ENCODE assay signal across 7 mouse cellular contexts in the genomic region with DNA sequence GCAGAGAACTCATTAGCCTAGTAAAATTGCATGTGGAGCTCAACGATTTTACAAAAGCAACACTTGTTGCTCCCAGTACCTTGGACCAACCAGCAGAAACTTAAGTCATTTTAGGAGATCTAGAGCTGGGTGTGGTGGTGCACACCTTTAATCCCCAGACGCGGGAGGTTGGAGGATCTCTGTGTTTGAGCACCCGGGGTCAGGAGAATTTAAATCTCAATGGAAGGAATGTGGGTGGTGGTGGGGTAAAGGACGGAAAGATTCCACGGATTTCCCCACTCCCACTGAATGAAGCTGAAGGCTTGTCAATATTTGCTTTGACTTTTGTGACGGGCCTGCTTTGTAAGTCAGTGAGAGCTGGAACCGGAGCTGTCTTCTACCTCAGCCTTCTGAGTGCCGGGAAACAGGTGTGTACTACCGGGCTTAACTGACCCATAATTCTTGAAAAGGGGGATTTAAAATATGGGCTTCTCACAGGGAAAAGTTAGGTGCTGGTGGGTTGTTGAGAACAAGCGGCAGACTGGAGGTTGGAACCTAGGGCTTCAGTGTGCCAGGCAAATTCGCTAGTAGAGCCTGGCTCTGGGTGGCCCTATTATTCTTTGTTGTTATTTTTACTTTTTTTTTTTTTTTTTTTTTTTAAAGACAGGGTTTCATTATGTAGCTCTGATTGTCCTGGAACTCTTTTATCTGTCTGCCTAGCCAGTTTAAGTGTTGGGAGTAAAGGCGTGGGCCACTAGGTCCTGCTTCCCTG. TPM values are rescaled to one million over a fixed set of nuclear protein-coding genes. Genes with fewer than 3 reads are reported as not detected.
A peak's percentile ranks its signal among the peaks of the same experiment; 100 is the strongest.
DNase-seq lines count a peak whose midpoint lies in the region; ATAC-seq lines count a peak whose summit lies in the region.

No protein-coding gene starts in this region.

- 48% methylated on average over 13 of the region's 13 CpGs for WGBS in lung, embryonic 16.5 days
- 21% methylated on average over 13 of the region's 13 CpGs for WGBS in forebrain, embryonic 14.5 days
- 71% methylated on average over 13 of the region's 13 CpGs for WGBS in liver, embryonic 15.5 days (ENCODE audit: insufficient replicate concordance)

- peak overlapping the region; percentile 74; the same call in 1 of the 2 replicates for H3K4me2 ChIP-seq in lung, embryonic 16.5 days (ENCODE audit: low read depth, low read length)
- H3K4me2 ChIP-seq in forebrain, embryonic 14.5 days (ENCODE audit: low read length), result peak overlapping the region; percentile 67
- H3K4me2 ChIP-seq in liver, embryonic 15.5 days, result peak overlapping the region; percentile 82

- H3K9ac ChIP-seq in lung, embryonic 16.5 days (ENCODE audit: low read length), result peak overlapping the region; percentile 99; the same call in 1 of the 2 replicates
- peak overlapping the region; percentile 93; the same call in 1 of the 2 replicates for H3K9ac ChIP-seq in forebrain, embryonic 14.5 days (ENCODE audit: low read length)
- H3K9ac ChIP-seq in liver, embryonic 15.5 days, result no peak overlapping the region

- peaks cover 10% of the 10 kb centered on the region for H3K36me3 ChIP-seq in lung, embryonic 16.5 days (ENCODE audit: control insufficient read depth, insufficient read depth, low read length)
- 0 out of 2 replicates have a peak, but pooled peaks cover 4% of the 10 kb centered on the region for H3K36me3 ChIP-seq in forebrain, embryonic 14.5 days (ENCODE audit: control insufficient read depth, insufficient read depth, low read length)
- peaks cover 18% of the 10 kb centered on the region for H3K36me3 ChIP-seq in liver, embryonic 15.5 days (replicated peaks)

- peak overlapping the region; percentile 99; the same call in 1 of the 2 replicates for H3K4me3 ChIP-seq in lung, embryonic 16.5 days (ENCODE audit: low read length)
- H3K4me3 ChIP-seq in forebrain, embryonic 14.5 days (ENCODE audit: low read depth, low read length), result 0 out of 2 replicates have a peak overlapping the region, but pooled peaks have one; percentile 95
- H3K4me3 ChIP-seq in liver, embryonic 15.5 days (replicated peaks), result peak overlapping the region; percentile 11; the same call in 1 of the 2 replicates

- no peak for DNase-seq in lung, postnatal 25 days (ENCODE audit: low spot score)
- no peak for DNase-seq in forebrain, embryonic 14.5 days (ENCODE audit: low spot score)
- DNase-seq in yolk sac, embryonic 10.5 days (ENCODE audit: low spot score), result peak; percentile 6
- no peak for DNase-seq in layer of hippocampus, adult 8-10 months (ENCODE audit: low spot score in 2 of 2)
- DNase-seq in adipocyte (ENCODE audit: low spot score), result no peak

- no peak for ATAC-seq in lung, embryonic 16.5 days (ENCODE audit: low read depth)
- ATAC-seq in forebrain, embryonic 14.5 days, result no peak
- no peak for ATAC-seq in liver, embryonic 15.5 days (ENCODE audit: insufficient read depth)

- H3K4me1 ChIP-seq in lung, embryonic 16.5 days (replicated peaks; ENCODE audit: control insufficient read depth, insufficient read depth, low read length), result peaks cover 13% of the 10 kb centered on the region
- peaks cover 7% of the 10 kb centered on the region; the same call in 1 of the 2 replicates for H3K4me1 ChIP-seq in forebrain, embryonic 14.5 days (ENCODE audit: control insufficient read depth, insufficient read depth, low read length)
- H3K4me1 ChIP-seq in liver, embryonic 15.5 days (replicated peaks), result peaks cover 29% of the 10 kb centered on the region

- no peaks in the 10 kb centered on the region for H3K9me3 ChIP-seq in lung, embryonic 16.5 days (ENCODE audit: control insufficient read depth, low read length)
- H3K9me3 ChIP-seq in forebrain, embryonic 14.5 days (replicated peaks; ENCODE audit: control insufficient read depth, low read length), result no peaks in the 10 kb centered on the region
- no peaks in the 10 kb centered on the region for H3K9me3 ChIP-seq in liver, embryonic 15.5 days (replicated peaks)

- peak overlapping the region; percentile 94; the same call in 1 of the 2 replicates for H3K27ac ChIP-seq in lung, embryonic 16.5 days (ENCODE audit: low read length)
- 0 out of 2 replicates have a peak overlapping the region, but pooled peaks have one; percentile 65 for H3K27ac ChIP-seq in forebrain, embryonic 14.5 days (ENCODE audit: low read depth, low read length)
- H3K27ac ChIP-seq in liver, embryonic 15.5 days (replicated peaks), result no peak overlapping the region

- H3K27me3 ChIP-seq in lung, embryonic 16.5 days (ENCODE audit: control insufficient read depth, insufficient read depth, low read depth, low read length), result no peaks in the 10 kb centered on the region
- H3K27me3 ChIP-seq in forebrain, embryonic 14.5 days (replicated peaks; ENCODE audit: control insufficient read depth, insufficient read depth, low read length), result no peaks in the 10 kb centered on the region
- H3K27me3 ChIP-seq in liver, embryonic 15.5 days, result peaks cover 6% of the 10 kb centered on the region; the same call in 1 of the 2 replicates

RNA-seq across cellular contexts. Expression of a gene that starts 1.2 kb away (rescaled TPM):
- polyA plus RNA-seq in lung, embryonic 16.5 days (2015; fragmentation: Nextera tagmentation; extraction: Ambion mirVana), result 19.7 and 22.8 TPM in 2 replicates
- polyA plus RNA-seq in forebrain, embryonic 14.5 days (2014; fragmentation: Nextera tagmentation; extraction: Ambion mirVana), result 20.1 and 25.0 TPM in 2 replicates
- 14.2 and 15.4 TPM in 2 replicates for polyA plus RNA-seq in liver, embryonic 15.5 days (2015; fragmentation: Nextera tagmentation; extraction: Ambion mirVana)
- 10 to 100 TPM; 24.3 to 27.6 (median 25.1) TPM for total RNA-seq in layer of hippocampus, adult 8-10 months (2022)

RNA-seq across cellular contexts. Expression of a gene that starts 33.6 kb away (rescaled TPM):
- polyA plus RNA-seq in lung, embryonic 16.5 days (2015; fragmentation: Nextera tagmentation; extraction: Ambion mirVana), result 6.9 and 7.4 TPM in 2 replicates
- 5.6 and 6.5 TPM in 2 replicates for polyA plus RNA-seq in forebrain, embryonic 14.5 days (2014; fragmentation: Nextera tagmentation; extraction: Ambion mirVana)
- polyA plus RNA-seq in liver, embryonic 15.5 days (2015; fragmentation: Nextera tagmentation; extraction: Ambion mirVana), result 0.08 and 0.17 TPM in 2 replicates
- 10 to 100 TPM in 2 of 4 experiments, 1 to 10 TPM in 2; 9.5 to 13.3 (median 10.1) TPM for total RNA-seq in layer of hippocampus, adult 8-10 months (2022)

Comparison
In these comparisons a context has a peak if more than half of its experiments do, and no peak if none do; other contexts are left out.
1. H3K4me3 ChIP-seq: peak in every context shown above with its lines; median percentile 99 in lung, embryonic 16.5 days; 95 in forebrain, embryonic 14.5 days; 11 in liver, embryonic 15.5 days.